Mouse (Mus musculus): Measurements from ENCODE around the gene Spns2. TPM values are rescaled to one million over a fixed set of nuclear protein-coding genes. Genes with fewer than 3 reads are reported as not detected.

Spns2 gene
- polyA plus RNA-seq, 1 experiment from 2014 or later, result 8.7 TPM

Other genes starting within 250 kb of the Spns2 start
- 0.20 and 0.65 TPM in 2 replicates for gene Slc13a5, start 222.7 kb downstream of the Spns2 start, polyA plus RNA-seq (2015; fragmentation: Nextera tagmentation; extraction: Ambion mirVana)
- gene Xaf1, start 188.3 kb downstream of the Spns2 start, polyA plus RNA-seq (2015; fragmentation: Nextera tagmentation; extraction: Ambion mirVana), result 0.80 and 1.9 TPM in 2 replicates
- gene Fbxo39, start 175.5 kb downstream of the Spns2 start, polyA plus RNA-seq (2015; fragmentation: Nextera tagmentation; extraction: Ambion mirVana), result not detected in 2 replicates
- 6.2 and 10.9 TPM in 2 replicates for gene Tekt1, start 127.5 kb downstream of the Spns2 start, polyA plus RNA-seq (2015; fragmentation: Nextera tagmentation; extraction: Ambion mirVana)
- gene Smtnl2, start 78.2 kb downstream of the Spns2 start, polyA plus RNA-seq (2015; fragmentation: Nextera tagmentation; extraction: Ambion mirVana), result 5.3 and 5.4 TPM in 2 replicates
- not detected in 2 replicates for gene Ggt6, start 54.4 kb downstream of the Spns2 start, polyA plus RNA-seq (2015; fragmentation: Nextera tagmentation; extraction: Ambion mirVana)
- gene Mybbp1a, start 48.5 kb downstream of the Spns2 start, polyA plus RNA-seq (2015; fragmentation: Nextera tagmentation; extraction: Ambion mirVana), result 90.0 and 97.2 TPM in 2 replicates
- gene Spns3, start 60.6 kb upstream of the Spns2 start, polyA plus RNA-seq (2015; fragmentation: Nextera tagmentation; extraction: Ambion mirVana), result 0.08 TPM in 2 replicates
- 110 TPM in 2 replicates for gene Ube2g1, start 117.4 kb upstream of the Spns2 start, polyA plus RNA-seq (2015; fragmentation: Nextera tagmentation; extraction: Ambion mirVana)
- gene Ankfy1, start 200.1 kb upstream of the Spns2 start, polyA plus RNA-seq (2015; fragmentation: Nextera tagmentation; extraction: Ambion mirVana), result 27.1 and 28.0 TPM in 2 replicates

All from forebrain, embryonic 15.5 days (tissue).